Mouse (Mus musculus) midbrain, embryonic 11.5 days (tissue): ENCODE results near the gene Chid1. TPM values are rescaled to one million over a fixed set of nuclear protein-coding genes. Genes with fewer than 3 reads are reported as not detected.

Experiments
- ATAC-seq: fragments of 200-750 bp; cut with Nextera tagmentation; 2 replicates; pipeline ENCODE4 v1.8.0; 2017; ENCODE audit warnings: moderate TSS enrichment, moderate library complexity; ENCODE audit not compliant: low FRiP score
- DNase-seq: peaks from one replicate; pipeline ENCODE4 v3.0.0; 2015; ENCODE audit warnings: low spot score; ENCODE audit errors: missing footprints
- H3K27ac ChIP-seq: fragments of 300-500 bp; sonication (generic); 2 replicates; pipeline ENCODE4 v1.5.1; 2014; ENCODE audit warnings: low read depth, low read length
- H3K27me3 ChIP-seq: fragments of 300-500 bp; sonication (generic); 2 replicates; pipeline ENCODE4 v1.6.1; 2014; ENCODE audit warnings: mild to moderate bottlenecking, low read length, moderate library complexity, mixed read lengths; ENCODE audit not compliant: control insufficient read depth, insufficient read depth
- H3K36me3 ChIP-seq: fragments of 300-500 bp; sonication (generic); 2 replicates; pipeline ENCODE4 v1.6.1; 2014; ENCODE audit warnings: mild to moderate bottlenecking, low read length, moderate library complexity, mixed read lengths; ENCODE audit not compliant: control insufficient read depth, insufficient read depth
- H3K4me1 ChIP-seq: fragments of 300-500 bp; sonication (generic); 2 replicates; pipeline ENCODE4 v1.6.1; 2014; ENCODE audit warnings: low read length; ENCODE audit not compliant: control insufficient read depth, insufficient read depth
- H3K4me2 ChIP-seq: fragments of 300-500 bp; sonication (generic); 2 replicates; pipeline ENCODE4 v1.6.1; 2014; ENCODE audit warnings: mild to moderate bottlenecking, moderate library complexity
- H3K4me3 ChIP-seq: fragments of 300-500 bp; sonication (generic); 2 replicates; pipeline ENCODE4 v1.5.1; 2014; ENCODE audit warnings: low read depth, low read length
- H3K9ac ChIP-seq: fragments of 300-500 bp; sonication (generic); 2 replicates; pipeline ENCODE4 v1.6.1; 2014; ENCODE audit warnings: low read length
- H3K9me3 ChIP-seq: fragments of 300-500 bp; sonication (generic); 2 replicates; pipeline ENCODE4 v1.6.1; 2016; ENCODE audit warnings: low read length; ENCODE audit not compliant: control insufficient read depth
- WGBS: fragments of 180-500 bp; shearing (Covaris S2); extraction: QIAGEN DNeasy Blood & Tissue Kit; methylation state at CpG from one replicate; pipeline ENCODE4 v1.1.7; 2014; 5-methylcytosine and 5-hydroxymethylcytosine counted together
- polyA plus RNA-seq: library from polyadenylated mRNA; unstranded; fragments of >200 nt; fragmentation: Nextera tagmentation; extraction: Ambion mirVana; gene quantifications from 2 replicates; pipeline ENCODE4 v1.2.1, GENCODE M21; 2014

Chid1 gene
- polyA plus RNA-seq, 1 experiment from 2014 or later, result 23.3 TPM

DNA sequence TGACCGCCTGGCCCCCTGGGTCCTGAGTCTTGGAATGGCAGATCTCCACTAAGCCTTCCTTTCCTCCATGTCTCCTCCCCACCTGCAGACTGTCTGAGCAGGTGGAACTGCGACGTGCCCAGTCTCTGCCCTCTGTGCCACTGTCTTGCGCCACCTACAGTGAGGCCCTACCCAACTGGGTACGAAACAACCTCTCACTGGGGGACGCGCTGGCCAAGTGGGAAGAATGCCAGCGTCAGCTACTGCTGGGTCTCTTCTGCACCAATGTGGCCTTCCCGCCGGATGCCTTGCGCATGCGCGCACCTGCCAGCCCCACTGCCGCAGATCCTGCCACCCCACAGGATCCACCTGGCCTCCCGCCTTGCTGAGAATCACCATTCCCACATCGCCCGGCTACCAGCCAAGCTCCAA is 80.4 kb downstream of the Chid1 start:
- Histone ChIP-seq H3K36me3 (no peaks in the 10 kb centered on the region), H3K9me3 (no peaks in the 10 kb centered on the region), H3K4me1 (peaks cover 13% of the 10 kb centered on the region), H3K4me2 (no peak overlapping the region), H3K27ac (no peak overlapping the region), H3K9ac (no peak overlapping the region), H3K27me3 (peaks cover 45% of the 10 kb centered on the region), H3K4me3 (no peak overlapping the region)
- 90% methylated on average over 17 of the region's 17 CpGs for WGBS
- no peak for DNase-seq
- ATAC-seq, result no peak

GRCm38 (mm10) chr7:141458661-141459060 is 81.0 kb downstream of the Chid1 start:
- DNase-seq (no peak), ATAC-seq (no peak)
- no peak overlapping the region for H3K9ac ChIP-seq
- 92% methylated on average over 11 of the region's 11 CpGs for WGBS
- no peak overlapping the region for H3K27ac ChIP-seq
- H3K27me3 ChIP-seq, result peaks cover 39% of the 10 kb centered on the region
- H3K36me3 ChIP-seq, result no peaks in the 10 kb centered on the region
- H3K9me3 ChIP-seq, result no peaks in the 10 kb centered on the region
- peaks cover 13% of the 10 kb centered on the region for H3K4me1 ChIP-seq
- no peak overlapping the region for H3K4me2 ChIP-seq
- H3K4me3 ChIP-seq, result no peak overlapping the region

- Histone ChIP-seq H3K9me3 (no peaks in the 10 kb centered on the region), H3K9ac (no peak overlapping the region), H3K4me2 (no peak overlapping the region), H3K27me3 (peaks cover 34% of the 10 kb centered on the region), H3K4me1 (peaks cover 13% of the 10 kb centered on the region), H3K36me3 (no peaks in the 10 kb centered on the region), H3K4me3 (no peak overlapping the region), H3K27ac (no peak overlapping the region)
- WGBS, result 73% methylated on average over 15 of the region's 15 CpGs
- DNase-seq (peak; percentile 91), ATAC-seq (no peak)
Observed at GRCm38 (mm10) chr7:141457986-141458660, 81.5 kb downstream of the Chid1 start.

DNA sequence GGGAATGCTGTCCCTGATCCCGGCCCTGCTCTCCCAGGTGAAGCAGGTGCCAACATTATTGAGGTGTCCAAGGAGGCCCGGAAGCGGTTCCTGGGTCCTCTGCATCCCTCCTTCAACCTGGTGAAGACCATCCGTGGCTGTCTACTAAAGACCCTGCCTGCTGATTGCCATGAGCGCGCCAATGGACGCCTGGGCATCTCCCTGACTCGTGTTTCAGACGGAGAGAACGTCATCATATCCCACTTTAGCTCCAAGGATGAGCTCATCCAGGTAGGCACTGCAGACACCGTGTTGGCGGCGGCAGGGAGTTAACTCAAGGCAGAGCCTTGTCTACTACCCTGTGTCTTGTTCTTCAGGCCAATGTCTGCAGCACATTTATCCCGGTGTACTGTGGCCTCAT is 82.4 kb downstream of the Chid1 start:
- peaks cover 25% of the 10 kb centered on the region for H3K27me3 ChIP-seq
- ATAC-seq, result no peak

DNA sequence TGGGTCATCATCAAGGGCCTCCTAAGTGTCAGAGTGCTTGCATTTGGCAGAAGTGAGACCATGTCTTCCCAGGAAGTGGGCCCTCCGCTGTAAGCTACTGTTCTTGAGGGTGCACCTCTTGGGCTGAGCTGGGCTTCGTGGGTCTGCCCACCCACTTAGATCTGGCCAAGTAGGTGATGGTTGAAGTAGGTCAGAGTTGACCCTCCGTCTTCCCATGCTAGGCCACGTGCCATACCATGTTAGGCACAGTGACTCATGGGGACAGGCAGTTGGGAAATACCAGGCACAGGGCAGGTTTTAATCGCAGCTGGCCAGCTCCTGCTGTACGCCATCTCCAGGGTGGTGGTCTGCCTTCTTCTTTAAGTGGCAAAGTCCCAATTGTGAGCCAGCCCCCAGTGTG is 82.9 kb downstream of the Chid1 start:
- H3K4me2 ChIP-seq, result no peak overlapping the region
- no peaks in the 10 kb centered on the region for H3K9me3 ChIP-seq
- WGBS, result 91% methylated on average over 6 of the region's 6 CpGs

More for the DNA sequence above, 82.4 kb downstream of the Chid1 start:
- Histone ChIP-seq H3K4me2 (no peak overlapping the region), H3K9ac (no peak overlapping the region), H3K9me3 (no peaks in the 10 kb centered on the region), H3K36me3 (no peaks in the 10 kb centered on the region; the same call in 1 of the 2 replicates), H3K27ac (no peak overlapping the region), H3K4me1 (peaks cover 13% of the 10 kb centered on the region), H3K4me3 (no peak overlapping the region)
- DNase-seq, result no peak
- WGBS, result 90% methylated on average over 14 of the region's 14 CpGs

GRCm38 (mm10) chr7:141455610-141456314 is 83.9 kb downstream of the Chid1 start:
- Histone ChIP-seq H3K4me3 (peak overlapping the region; percentile 62), H3K36me3 (peaks cover 2% of the 10 kb centered on the region), H3K27me3 (peaks cover 10% of the 10 kb centered on the region), H3K27ac (no peak overlapping the region), H3K4me1 (peaks cover 8% of the 10 kb centered on the region), H3K4me2 (peak overlapping the region; percentile 98), H3K9ac (peak overlapping the region; percentile 76), H3K9me3 (no peaks in the 10 kb centered on the region)
- peak; percentile 47 for ATAC-seq
- 2% methylated on average over 23 of the region's 23 CpGs for WGBS
- no peak for DNase-seq

More for the DNA sequence above, 82.9 kb downstream of the Chid1 start:
- no peak overlapping the region for H3K27ac ChIP-seq
- ATAC-seq (no peak), DNase-seq (no peak)
- no peak overlapping the region for H3K9ac ChIP-seq
- H3K4me3 ChIP-seq, result no peak overlapping the region
- peaks cover 10% of the 10 kb centered on the region for H3K4me1 ChIP-seq
- no peaks in the 10 kb centered on the region; the same call in 1 of the 2 replicates for H3K36me3 ChIP-seq
- peaks cover 20% of the 10 kb centered on the region for H3K27me3 ChIP-seq

DNA sequence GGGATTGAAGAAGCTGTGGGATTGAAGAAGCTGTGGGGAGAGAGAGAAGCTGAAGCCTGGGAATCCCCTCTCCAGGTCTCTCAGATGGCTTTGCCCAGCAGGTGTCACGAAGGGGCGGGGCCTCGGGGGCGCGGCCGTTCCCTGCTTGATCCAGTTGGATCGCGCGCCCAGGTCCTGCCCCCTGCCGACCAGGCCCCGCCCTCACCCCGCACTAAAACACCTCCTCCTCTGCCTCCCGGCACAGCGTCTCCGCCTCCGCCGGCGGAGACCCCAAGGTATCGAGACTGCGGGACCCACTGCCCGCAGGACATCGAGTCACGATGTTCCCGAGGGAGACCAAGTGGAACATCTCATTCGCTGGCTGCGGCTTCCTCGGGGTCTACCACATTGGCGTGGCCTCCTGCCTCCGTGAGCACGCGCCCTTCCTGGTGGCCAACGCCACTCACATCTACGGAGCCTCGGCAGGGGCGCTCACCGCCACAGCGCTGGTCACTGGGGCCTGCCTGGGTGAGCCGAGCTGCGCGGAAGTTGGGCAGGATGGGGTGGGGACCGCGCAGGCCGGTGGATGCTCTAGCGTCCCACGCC is 84.6 kb downstream of the Chid1 start, which contains the start of gene Pnpla2:
Gene Pnpla2, plus strand, starts transcription at position 232 of the 585 bp plus-strand sequence.
- Histone ChIP-seq H3K27me3 (peaks cover 3% of the 10 kb centered on the region), H3K4me1 (peaks cover 8% of the 10 kb centered on the region), H3K4me2 (peak within 1 kb of the TSS; percentile 98), H3K27ac (no peak within 1 kb of the TSS), H3K9ac (peak within 1 kb of the TSS; percentile 76), H3K9me3 (no peaks in the 10 kb centered on the region), H3K36me3 (peaks cover 6% of the 10 kb centered on the region), H3K4me3 (peak within 1 kb of the TSS; percentile 62)
- DNase-seq, result peak; percentile 98
- under 1% methylated on average over 45 of the region's 45 CpGs for WGBS
- ATAC-seq, result peak; percentile 80

GRCm38 (mm10) chr7:141453636-141454035 is 86.0 kb downstream of the Chid1 start:
- no peaks in the 10 kb centered on the region for H3K9me3 ChIP-seq
- H3K4me3 ChIP-seq, result no peak overlapping the region
- H3K27me3 ChIP-seq, result 0 out of 2 replicates have a peak, but pooled peaks cover 2% of the 10 kb centered on the region
- no peak overlapping the region for H3K4me2 ChIP-seq
- peaks cover 12% of the 10 kb centered on the region for H3K4me1 ChIP-seq
- DNase-seq (no peak), ATAC-seq (no peak)
- no peak overlapping the region for H3K9ac ChIP-seq
- no peak overlapping the region for H3K27ac ChIP-seq
- H3K36me3 ChIP-seq, result peaks cover 12% of the 10 kb centered on the region
- WGBS, result 82% methylated on average over 2 of the region's 2 CpGs

- H3K4me3 ChIP-seq, result no peak overlapping the region
- ATAC-seq (no peak), DNase-seq (no peak)
- H3K9ac ChIP-seq, result no peak overlapping the region
- H3K4me2 ChIP-seq, result no peak overlapping the region
- H3K27ac ChIP-seq, result no peak overlapping the region
- peaks cover 14% of the 10 kb centered on the region for H3K36me3 ChIP-seq
- H3K9me3 ChIP-seq, result no peaks in the 10 kb centered on the region
- H3K27me3 ChIP-seq, result 0 out of 2 replicates have a peak, but pooled peaks cover 2% of the 10 kb centered on the region
- peaks cover 19% of the 10 kb centered on the region for H3K4me1 ChIP-seq
Observed at GRCm38 (mm10) chr7:141451928-141452327, 87.7 kb downstream of the Chid1 start.
